Mouse (Mus musculus) left cerebral cortex, postnatal 10 days (tissue): ENCODE data around the gene Pdzrn4. TPM values are rescaled to one million over a fixed set of nuclear protein-coding genes. Genes with fewer than 3 reads are reported as not detected.
A peak's percentile ranks its signal among the peaks of the same experiment; 100 is the strongest.
"Not testable (repeated sequence)": the region's sequence is repeated elsewhere in the genome, so short reads cannot be mapped to it uniquely, and the experiment has no call there.

Experiments
- DNase-seq, 2 experiments: peaks; one replicate each; pipeline ENCODE4 v3.0.0; 2021 to 2022; ENCODE audit warnings: low spot score in 2 of 2, mixed read lengths in 1 of 2; ENCODE audit errors: extremely low spot score in 1 of 2
- intact Hi-C: fragments of 180-260 bp; cut with DNase I; formaldehyde crosslinking; loops from one replicate; pipeline ENCODE4 v1.15.1; 2025
- total RNA-seq, 2 experiments: library from RNA; stranded (reverse); gene quantifications; 2 replicates each; pipeline ENCODE4 v1.2.3; 2021

Pdzrn4 gene
- 10 to 100 TPM; 16.4 to 18.5 TPM for total RNA-seq

- peak; percentile 19 to 59 for DNase-seq
- intact Hi-C loops = no loop called here
Measured at GRCm38 (mm10) chr15:92396770-92397608, at the start of gene Pdzrn4. Gene Pdzrn4, plus strand, starts transcription at chr15:92396881.

- no peak for DNase-seq
- intact Hi-C loops = no loop called here
Measured at GRCm38 (mm10) chr15:92347426-92347825, 49.3 kb upstream of the Pdzrn4 start.

GRCm38 (mm10) chr15:92347902-92348301 is 48.8 kb upstream of the Pdzrn4 start:
- intact Hi-C loops = no loop called here
- DNase-seq = peak in 1 of 2 experiments; percentile 19

- not testable (repeated sequence) for DNase-seq
Measured at GRCm38 (mm10) chr15:92348453-92348852, 48.2 kb upstream of the Pdzrn4 start.

GRCm38 (mm10) chr15:92364153-92364552 is 32.5 kb upstream of the Pdzrn4 start:
- intact Hi-C loops = no loop called here
- DNase-seq = peak in 1 of 2 experiments; percentile 20

More at GRCm38 (mm10) chr15:92348453-92348852, 48.2 kb upstream of the Pdzrn4 start:
- intact Hi-C loops = not testable (repeated sequence)

- intact Hi-C loops = no loop called here
- DNase-seq = no peak
Measured at GRCm38 (mm10) chr15:92364592-92364991, 32.1 kb upstream of the Pdzrn4 start.

- DNase-seq = no peak
- intact Hi-C loops = no loop called here
Measured at GRCm38 (mm10) chr15:92394811-92395210, 1.9 kb upstream of the Pdzrn4 start.

- intact Hi-C loops = no loop called here
- DNase-seq = peak in 1 of 2 experiments; percentile 40
Measured at GRCm38 (mm10) chr15:92398747-92399146, 2.1 kb downstream of the Pdzrn4 start.

GRCm38 (mm10) chr15:92399278-92399677 is 2.6 kb downstream of the Pdzrn4 start:
- intact Hi-C loops = no loop called here
- DNase-seq = no peak

GRCm38 (mm10) chr15:92401554-92401953 is 4.9 kb downstream of the Pdzrn4 start:
- no peak for DNase-seq
- intact Hi-C loops = no loop called here

GRCm38 (mm10) chr15:92415323-92415722 is 18.6 kb downstream of the Pdzrn4 start:
- intact Hi-C loops = no loop called here
- no peak for DNase-seq

- no peak for DNase-seq
- intact Hi-C loops = no loop called here
Measured at GRCm38 (mm10) chr15:92416141-92416540, 19.5 kb downstream of the Pdzrn4 start.

GRCm38 (mm10) chr15:92416658-92417057 is 20.0 kb downstream of the Pdzrn4 start:
- intact Hi-C loops = no loop called here
- DNase-seq = no peak

GRCm38 (mm10) chr15:92417120-92417519 is 20.4 kb downstream of the Pdzrn4 start:
- intact Hi-C loops = no loop called here
- no peak for DNase-seq

GRCm38 (mm10) chr15:92434605-92435004 is 37.9 kb downstream of the Pdzrn4 start:
- intact Hi-C loops = loop anchor here (10.0 kb wide), 1 partner anchor 1000 kb away; no protein-coding TSS in a partner anchor
- DNase-seq = peak in 1 of 2 experiments; percentile 22

GRCm38 (mm10) chr15:92435306-92435705 is 38.6 kb downstream of the Pdzrn4 start:
- DNase-seq = no peak
- intact Hi-C loops = loop anchor here (10.0 kb wide), 1 partner anchor 999 kb away; no protein-coding TSS in a partner anchor

- DNase-seq = no peak
- intact Hi-C loops = loop anchor here (10.0 kb wide), 1 partner anchor 563 kb away; no protein-coding TSS in a partner anchor
Measured at GRCm38 (mm10) chr15:92441630-92442180, 45.0 kb downstream of the Pdzrn4 start.

GRCm38 (mm10) chr15:92447708-92448147 is 51.0 kb downstream of the Pdzrn4 start:
- peak; percentile 55 to 66 for DNase-seq
- intact Hi-C loops = loop anchor here (2.0 to 10.0 kb wide), 2 partner anchors 557 to 769 kb away; no protein-coding TSS in a partner anchor

GRCm38 (mm10) chr15:92449112-92449511 is 52.4 kb downstream of the Pdzrn4 start:
- intact Hi-C loops = loop anchor here (10.0 kb wide), 1 partner anchor 556 kb away; no protein-coding TSS in a partner anchor
- DNase-seq = no peak

GRCm38 (mm10) chr15:92452620-92453019 is 55.9 kb downstream of the Pdzrn4 start:
- no peak for DNase-seq
- intact Hi-C loops = no loop called here
